Mouse (Mus musculus) hindbrain, postnatal 0 days (tissue): ENCODE measurements around the gene Sik3. TPM values are rescaled to one million over a fixed set of nuclear protein-coding genes. Genes with fewer than 3 reads are reported as not detected.
A peak's percentile ranks its signal among the peaks of the same experiment; 100 is the strongest.

Experiments
- ATAC-seq: fragments of 200-750 bp; cut with Nextera tagmentation; 2 replicates; pipeline ENCODE4 v1.8.0; 2017; ENCODE audit warnings: mild to moderate bottlenecking, moderate TSS enrichment, moderate library complexity
- DNase-seq: peaks from one replicate; pipeline ENCODE4 v3.0.0-alpha.2; 2015; ENCODE audit warnings: low spot score
- H3K27ac ChIP-seq: fragments of 300-500 bp; sonication (generic); 2 replicates; pipeline ENCODE4 v1.5.1; 2014; ENCODE audit warnings: mild to moderate bottlenecking
- H3K27me3 ChIP-seq: fragments of 300-500 bp; sonication (generic); 2 replicates; pipeline ENCODE4 v1.6.1; 2014; ENCODE audit warnings: low read length, mixed read lengths; ENCODE audit not compliant: insufficient read depth
- H3K36me3 ChIP-seq: fragments of 300-500 bp; sonication (generic); 2 replicates; pipeline ENCODE4 v1.6.1; 2014; ENCODE audit warnings: low read length, mixed read lengths; ENCODE audit not compliant: insufficient read depth
- H3K4me1 ChIP-seq: fragments of 300-500 bp; sonication (generic); 2 replicates; pipeline ENCODE4 v1.6.1; 2014; ENCODE audit warnings: antibody characterized with exemption, low read length, mixed read lengths; ENCODE audit not compliant: insufficient read depth
- H3K4me2 ChIP-seq: fragments of 300-500 bp; sonication (generic); 2 replicates; pipeline ENCODE4 v1.6.1; 2014; ENCODE audit warnings: low read depth, mild to moderate bottlenecking, low read length, moderate library complexity, mixed read lengths
- H3K4me3 ChIP-seq: fragments of 300-500 bp; sonication (generic); 2 replicates; pipeline ENCODE4 v1.5.1; 2014; ENCODE audit warnings: low read length
- H3K9ac ChIP-seq: fragments of 300-500 bp; sonication (generic); replicated peaks from 2 replicates; pipeline ENCODE4 v1.6.1; 2014; ENCODE audit warnings: mild to moderate bottlenecking, low read length, moderate library complexity, mixed read lengths
- H3K9me3 ChIP-seq: fragments of 300-500 bp; sonication (generic); 2 replicates; pipeline ENCODE4 v1.6.1; 2016; ENCODE audit warnings: low read length, mixed read lengths
- CTCF ChIP-seq: IDR thresholded peaks from 2 replicates; pipeline ENCODE4 v1.5.1; 2016; ENCODE audit warnings: antibody characterized with exemption, control low read depth, low read depth
- WGBS: fragments of 180-500 bp; shearing (Covaris S2); extraction: QIAGEN DNeasy Blood & Tissue Kit; methylation state at CpG from one replicate; pipeline ENCODE4 v1.1.7; 2014; 5-methylcytosine and 5-hydroxymethylcytosine counted together
- polyA plus RNA-seq: library from polyadenylated mRNA; unstranded; fragments of >200 nt; fragmentation: Nextera tagmentation; extraction: Ambion mirVana; gene quantifications from 2 replicates; pipeline ENCODE4 v1.2.1, GENCODE M21; 2015
- total RNA-seq: library from RNA; depleted of rRNA; stranded (reverse); fragments of >200 nt; gene quantifications from 2 replicates; pipeline ENCODE4 v1.2.3, GENCODE M21; 2014

Sik3 gene
- total and polyA plus RNA-seq, 2 experiments from 2014 or later, result 12.5 to 37.1 TPM

DNA sequence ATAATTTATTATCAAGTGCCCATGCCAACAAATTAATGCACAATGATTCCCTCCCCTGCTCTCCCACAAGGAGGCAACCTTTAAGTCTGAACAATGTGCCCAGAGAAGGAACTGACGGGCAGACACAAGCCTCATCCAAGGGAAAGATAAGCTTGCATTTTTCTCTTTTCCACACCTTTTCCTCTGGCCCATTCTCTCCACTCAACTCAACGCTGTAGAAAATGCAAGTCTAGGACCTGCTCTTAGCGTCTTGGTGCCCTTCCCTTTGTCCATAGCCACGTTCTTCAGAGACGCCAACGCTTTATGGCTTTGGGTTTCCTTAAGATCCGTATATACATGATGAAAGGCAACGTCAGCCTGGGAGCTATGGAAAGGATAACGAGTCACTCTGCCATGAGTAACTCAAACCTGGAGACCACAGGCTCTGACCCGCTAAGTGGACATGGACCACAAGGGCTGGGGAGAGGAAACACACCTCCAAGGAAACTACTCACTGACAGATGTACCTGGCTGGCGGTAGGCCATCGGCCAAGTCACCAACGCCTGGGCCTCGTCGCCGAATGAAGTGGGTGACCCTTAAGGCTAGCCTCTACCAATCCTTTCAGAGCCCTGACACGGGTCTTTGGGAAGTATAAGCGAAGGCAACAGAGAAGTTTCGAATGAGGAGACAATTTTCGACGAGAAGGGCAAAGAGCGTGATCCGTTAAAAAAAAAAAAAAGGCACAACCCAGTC lies 28.8 kb upstream of the Sik3 start:
- H3K4me2 ChIP-seq, result peak overlapping the region; percentile 80
- DNase-seq (peak; percentile 47), ATAC-seq (0 out of 2 replicates have a peak, but pooled peaks have one; percentile 9)
- peak; percentile 37; the same call in 1 of the 2 replicates for TF ChIP-seq CTCF
- no peaks in the 10 kb centered on the region for H3K36me3 ChIP-seq
- WGBS, result 1% methylated on average over 23 of the region's 23 CpGs
- no peaks in the 10 kb centered on the region for H3K27me3 ChIP-seq
- H3K4me3 ChIP-seq, result peak overlapping the region; percentile 86
- peak overlapping the region; percentile 94 for H3K9ac ChIP-seq
- no peaks in the 10 kb centered on the region for H3K9me3 ChIP-seq
- H3K4me1 ChIP-seq, result peaks cover 15% of the 10 kb centered on the region
- peak overlapping the region; percentile 94 for H3K27ac ChIP-seq

DNA sequence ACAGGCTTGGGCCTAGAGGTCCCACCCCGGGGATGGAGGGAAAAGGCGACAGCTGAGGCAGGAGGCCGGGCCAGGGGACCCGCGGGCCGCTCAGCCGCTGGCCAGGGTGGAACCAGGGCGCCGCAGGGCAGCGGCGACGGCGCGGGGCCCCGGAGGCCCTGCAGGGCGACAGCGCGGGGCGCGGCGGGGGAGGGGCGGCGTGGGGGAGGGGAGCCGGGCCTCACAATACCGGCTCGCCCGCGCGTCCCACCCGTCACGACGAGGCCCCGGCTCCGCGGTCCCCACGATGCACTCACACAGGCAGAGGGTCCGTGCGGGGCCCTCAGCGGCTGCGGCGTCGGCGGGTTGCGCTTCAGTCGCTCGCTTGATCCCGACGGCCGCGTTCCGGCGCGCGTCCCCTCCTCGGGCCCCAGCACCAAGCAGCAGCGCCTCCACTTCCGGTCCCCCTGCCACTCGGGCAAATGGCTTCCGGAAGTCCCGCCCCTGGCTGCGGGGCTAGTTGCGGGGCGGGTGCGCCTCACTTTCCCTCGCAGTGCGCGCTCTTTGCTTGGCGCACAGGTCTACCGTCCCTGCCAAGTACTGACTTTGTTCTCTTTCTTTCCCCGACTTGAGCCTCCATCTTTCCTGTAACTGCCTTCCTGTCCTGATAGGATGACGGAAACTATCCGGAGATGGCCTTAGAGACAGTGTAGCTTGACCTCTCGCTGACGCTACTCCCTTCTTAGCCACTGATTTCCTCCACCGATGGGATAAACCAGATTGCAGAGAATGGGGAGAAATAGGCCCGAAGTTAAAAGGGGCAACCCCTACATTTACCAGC lies 28.0 kb upstream of the Sik3 start:
- Histone ChIP-seq H3K9me3 (no peaks in the 10 kb centered on the region), H3K4me1 (peaks cover 15% of the 10 kb centered on the region), H3K27me3 (no peaks in the 10 kb centered on the region), H3K9ac (peak overlapping the region; percentile 94), H3K4me2 (peak overlapping the region; percentile 80), H3K27ac (peak overlapping the region; percentile 94), H3K36me3 (no peaks in the 10 kb centered on the region), H3K4me3 (peak overlapping the region; percentile 86)
- ATAC-seq, result peak; percentile 95
- TF ChIP-seq CTCF, result no peak
- DNase-seq, result peak; percentile 97
- 1% methylated on average over 57 of the region's 76 CpGs for WGBS

DNA sequence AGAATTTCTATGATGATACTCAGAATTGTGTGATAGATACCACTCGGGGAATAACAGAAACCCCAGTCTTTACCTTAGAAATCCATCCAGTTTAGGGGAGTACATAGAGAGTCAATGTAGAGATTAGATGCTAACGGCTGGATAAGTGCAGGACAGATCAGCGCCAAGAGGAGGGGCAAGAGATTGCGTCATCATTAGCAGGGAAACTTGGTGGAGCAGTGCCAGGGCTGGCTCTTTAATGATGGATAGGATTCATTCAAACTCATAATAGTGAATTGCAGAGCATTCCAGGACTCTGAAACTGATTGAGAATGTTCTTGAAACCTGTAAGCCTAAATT lies 27.4 kb upstream of the Sik3 start:
- peak; percentile 77 for DNase-seq
- no peaks in the 10 kb centered on the region for H3K36me3 ChIP-seq
- ATAC-seq, result peak; percentile 64; the same call in 1 of the 2 replicates
- no peaks in the 10 kb centered on the region for H3K9me3 ChIP-seq
- no peaks in the 10 kb centered on the region for H3K27me3 ChIP-seq
- 1% methylated on average over 4 of the region's 4 CpGs for WGBS
- H3K27ac ChIP-seq, result peak overlapping the region; percentile 94
- peak overlapping the region; percentile 94 for H3K9ac ChIP-seq
- H3K4me1 ChIP-seq, result peaks cover 15% of the 10 kb centered on the region
- H3K4me3 ChIP-seq, result peak overlapping the region; percentile 86
- no peak for TF ChIP-seq CTCF
- H3K4me2 ChIP-seq, result peak overlapping the region; percentile 80

DNA sequence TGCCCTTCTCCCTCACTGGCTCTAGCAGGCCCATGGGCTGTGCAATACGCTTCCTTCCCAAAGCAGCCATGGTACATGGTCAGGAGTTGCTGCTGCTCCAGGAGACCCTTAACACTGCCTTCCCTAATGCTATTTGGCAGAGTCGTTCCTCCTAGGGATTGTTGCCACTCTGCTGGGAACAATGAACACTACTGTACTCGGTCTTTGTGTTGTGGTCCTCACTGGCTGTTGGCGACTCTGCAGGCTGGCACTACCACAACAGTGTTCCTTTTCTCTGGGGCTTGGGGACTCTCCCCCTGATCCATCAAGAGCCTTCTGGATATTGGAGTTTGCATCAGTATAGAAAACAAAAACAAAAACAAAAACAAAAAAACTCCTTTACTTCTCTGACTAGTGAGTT lies 13.6 kb upstream of the Sik3 start:
- 43% methylated on average over 4 of the region's 4 CpGs for WGBS

DNA sequence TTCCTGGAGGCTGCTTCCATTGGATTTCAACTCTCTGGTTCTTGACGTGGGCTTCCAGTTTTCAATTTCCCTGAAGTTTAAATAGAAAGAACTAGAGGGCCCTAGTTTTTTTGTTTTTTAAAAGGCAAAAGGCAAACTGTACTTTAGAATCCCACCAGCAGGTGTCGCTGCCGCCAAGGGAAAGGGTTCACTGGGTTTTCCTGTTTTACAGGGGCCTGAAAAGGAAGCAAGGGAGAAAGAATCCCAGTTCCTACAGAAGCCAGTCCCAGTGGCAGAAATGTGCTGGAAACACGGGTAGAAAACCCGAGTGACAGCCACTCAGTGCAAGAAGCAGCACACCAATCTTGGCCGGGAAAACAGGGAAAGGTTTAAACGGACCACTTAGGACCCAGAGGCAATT lies 8.9 kb upstream of the Sik3 start:
- peak; percentile 90 for TF ChIP-seq CTCF
- Histone ChIP-seq H3K9ac (no peak overlapping the region), H3K27me3 (no peaks in the 10 kb centered on the region), H3K9me3 (no peaks in the 10 kb centered on the region), H3K36me3 (no peaks in the 10 kb centered on the region), H3K4me2 (no peak overlapping the region), H3K4me1 (no peaks in the 10 kb centered on the region), H3K27ac (no peak overlapping the region), H3K4me3 (no peak overlapping the region)
- peak; percentile 63; the same call in 1 of the 2 replicates for ATAC-seq
- 8% methylated on average over 7 of the region's 7 CpGs for WGBS
- DNase-seq, result peak; percentile 87

More for the DNA sequence above, 13.6 kb upstream of the Sik3 start:
- Histone ChIP-seq H3K4me2 (no peak overlapping the region), H3K4me1 (no peaks in the 10 kb centered on the region), H3K27me3 (no peaks in the 10 kb centered on the region), H3K4me3 (no peak overlapping the region), H3K27ac (no peak overlapping the region), H3K9me3 (no peaks in the 10 kb centered on the region), H3K9ac (no peak overlapping the region), H3K36me3 (no peaks in the 10 kb centered on the region)
- TF ChIP-seq CTCF, result no peak
- DNase-seq, result no peak
- ATAC-seq, result no peak

GRCm38 (mm10) chr9:46004529-46004928 lies 8.1 kb upstream of the Sik3 start:
- WGBS, result 60% methylated on average over 3 of the region's 3 CpGs
- DNase-seq, result no peak
- Histone ChIP-seq H3K36me3 (no peaks in the 10 kb centered on the region), H3K27me3 (no peaks in the 10 kb centered on the region), H3K9me3 (no peaks in the 10 kb centered on the region), H3K9ac (no peak overlapping the region), H3K4me2 (no peak overlapping the region), H3K4me3 (no peak overlapping the region), H3K27ac (no peak overlapping the region), H3K4me1 (no peaks in the 10 kb centered on the region)
- no peak for TF ChIP-seq CTCF
- ATAC-seq, result no peak
